In the genomic region with DNA sequence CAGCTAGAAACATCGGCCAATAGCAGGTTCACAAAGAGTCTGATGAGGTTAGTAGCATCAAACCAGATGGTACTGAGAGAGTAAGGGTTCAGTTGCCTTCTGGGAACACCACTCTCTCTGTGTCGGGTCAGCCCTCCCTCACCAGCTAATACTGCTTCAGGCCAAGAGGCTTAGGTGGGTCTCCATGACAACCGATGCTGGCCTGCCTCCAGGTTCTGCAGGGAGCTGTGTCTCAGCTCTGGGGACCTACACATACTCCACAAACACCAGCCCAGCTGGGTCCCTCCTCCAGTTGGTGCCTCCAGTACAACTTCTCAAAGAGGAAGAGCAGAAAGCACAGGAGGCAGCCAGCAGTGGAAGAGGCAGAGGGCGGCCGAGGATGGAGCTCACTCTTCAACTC, we compare ENCODE assay signal across 7 mouse cellular contexts. TPM values are rescaled to one million over a fixed set of nuclear protein-coding genes. Genes with fewer than 3 reads are reported as not detected.
DNase-seq lines count a peak whose midpoint lies in the region; ATAC-seq and TF ChIP-seq lines count a peak whose summit lies in the region.

TSS of gene Rd3 (plus strand) at position 184 of the 400 bp plus-strand sequence.

- H3K4me3 ChIP-seq in lung, embryonic 15.5 days: no peak within 1 kb of the TSS
- H3K4me3 ChIP-seq in forebrain, embryonic 12.5 days (replicated peaks): no peak within 1 kb of the TSS
- H3K4me3 ChIP-seq in kidney, embryonic 16.5 days (ENCODE audit: low read length): no peak within 1 kb of the TSS
- H3K4me3 ChIP-seq in midbrain, postnatal 0 days (ENCODE audit: low read depth, low read length): no peak within 1 kb of the TSS

- H3K9ac ChIP-seq in lung, embryonic 15.5 days: no peak within 1 kb of the TSS
- H3K9ac ChIP-seq in forebrain, embryonic 12.5 days: no peak within 1 kb of the TSS
- no peak within 1 kb of the TSS for H3K9ac ChIP-seq in kidney, embryonic 16.5 days (replicated peaks; ENCODE audit: low read length)
- H3K9ac ChIP-seq in midbrain, postnatal 0 days (replicated peaks; ENCODE audit: low read length, poor library complexity, severe bottlenecking): no peak within 1 kb of the TSS

- H3K36me3 ChIP-seq in lung, embryonic 15.5 days: no peaks in the 10 kb centered on the region
- H3K36me3 ChIP-seq in forebrain, embryonic 12.5 days (replicated peaks): no peaks in the 10 kb centered on the region
- no peaks in the 10 kb centered on the region for H3K36me3 ChIP-seq in kidney, embryonic 16.5 days (ENCODE audit: insufficient read depth, low read length)
- H3K36me3 ChIP-seq in midbrain, postnatal 0 days (ENCODE audit: insufficient read depth, low read length): no peaks in the 10 kb centered on the region

- H3K4me1 ChIP-seq in lung, embryonic 15.5 days: peaks cover 20% of the 10 kb centered on the region
- H3K4me1 ChIP-seq in forebrain, embryonic 12.5 days: peaks cover 31% of the 10 kb centered on the region
- peaks cover 21% of the 10 kb centered on the region for H3K4me1 ChIP-seq in kidney, embryonic 16.5 days (ENCODE audit: insufficient read depth, low read length)
- H3K4me1 ChIP-seq in midbrain, postnatal 0 days (ENCODE audit: insufficient read depth, low read length): peaks cover 11% of the 10 kb centered on the region

- DNase-seq in lung, postnatal 25 days (ENCODE audit: low spot score): no peak
- peak; percentile 82 for DNase-seq in midbrain, postnatal 0 days (ENCODE audit: low spot score)
- no peak for DNase-seq in thymus, postnatal 0 days (ENCODE audit: low spot score)
- DNase-seq in urinary bladder, postnatal 14 days (ENCODE audit: low spot score): no peak

- WGBS in lung, embryonic 15.5 days: 35% methylated on average over 5 of the region's 5 CpGs
- 44% methylated on average over 5 of the region's 5 CpGs for WGBS in forebrain, embryonic 12.5 days
- 46% methylated on average over 5 of the region's 5 CpGs for WGBS in kidney, embryonic 16.5 days
- WGBS in midbrain, postnatal 0 days: 14% methylated on average over 5 of the region's 5 CpGs

- no peak for TF ChIP-seq CTCF in midbrain, postnatal 0 days (IDR thresholded peaks at IDR 0.05)

- H3K9me3 ChIP-seq in lung, embryonic 15.5 days: no peaks in the 10 kb centered on the region
- H3K9me3 ChIP-seq in forebrain, embryonic 12.5 days: no peaks in the 10 kb centered on the region
- H3K9me3 ChIP-seq in kidney, embryonic 16.5 days (ENCODE audit: low read length): no peaks in the 10 kb centered on the region
- no peaks in the 10 kb centered on the region for H3K9me3 ChIP-seq in midbrain, postnatal 0 days (ENCODE audit: low read length)

- H3K27me3 ChIP-seq in lung, embryonic 15.5 days: no peaks in the 10 kb centered on the region
- H3K27me3 ChIP-seq in forebrain, embryonic 12.5 days: no peaks in the 10 kb centered on the region
- no peaks in the 10 kb centered on the region for H3K27me3 ChIP-seq in kidney, embryonic 16.5 days (ENCODE audit: insufficient read depth, low read length)
- no peaks in the 10 kb centered on the region for H3K27me3 ChIP-seq in midbrain, postnatal 0 days (ENCODE audit: insufficient read depth, low read length)

- H3K27ac ChIP-seq in lung, embryonic 15.5 days: no peak within 1 kb of the TSS
- peak within 1 kb of the TSS; percentile 47; the same call in 1 of the 2 replicates for H3K27ac ChIP-seq in forebrain, embryonic 12.5 days
- no peak within 1 kb of the TSS for H3K27ac ChIP-seq in kidney, embryonic 16.5 days (ENCODE audit: low read length)
- H3K27ac ChIP-seq in midbrain, postnatal 0 days (ENCODE audit: low read depth, low read length): no peak within 1 kb of the TSS

- ATAC-seq in lung, embryonic 15.5 days (ENCODE audit: borderline replicate concordance, extremely low read depth, low FRiP score, low TSS enrichment): peak; percentile 51; the same call in 1 of the 2 replicates
- ATAC-seq in forebrain, embryonic 12.5 days (ENCODE audit: low FRiP score): peak; percentile 66
- ATAC-seq in kidney, embryonic 16.5 days (ENCODE audit: low FRiP score, low TSS enrichment): 0 out of 2 replicates have a peak, but pooled peaks have one; percentile 33
- peak; percentile 79 for ATAC-seq in midbrain, postnatal 0 days (ENCODE audit: low FRiP score)

- H3K4me2 ChIP-seq in lung, embryonic 15.5 days: no peak within 1 kb of the TSS
- H3K4me2 ChIP-seq in forebrain, embryonic 12.5 days: no peak within 1 kb of the TSS
- H3K4me2 ChIP-seq in kidney, embryonic 16.5 days (replicated peaks; ENCODE audit: low read depth, low read length): no peak within 1 kb of the TSS
- H3K4me2 ChIP-seq in midbrain, postnatal 0 days (ENCODE audit: low read depth, low read length, poor library complexity, severe bottlenecking): 0 out of 2 replicates have a peak within 1 kb of the TSS, but pooled peaks have one; percentile 2

RNA-seq across cellular contexts. Expression of gene Rd3, which starts in this region (rescaled TPM):
- 1.3 and 2.8 TPM in 2 replicates for polyA plus RNA-seq in lung, embryonic 15.5 days (2015; fragmentation: Nextera tagmentation; extraction: Ambion mirVana)
- polyA plus RNA-seq in forebrain, embryonic 12.5 days (2016; fragmentation: Nextera tagmentation; extraction: Ambion mirVana): 2.2 and 2.3 TPM in 2 replicates
- 0.55 TPM in 2 replicates for polyA plus RNA-seq in kidney, embryonic 16.5 days (2015; fragmentation: Nextera tagmentation; extraction: Ambion mirVana)
- total RNA-seq in midbrain, postnatal 0 days (2014; rRNA removed): 1.5 and 3.3 TPM in 2 replicates
- polyA plus RNA-seq in midbrain, postnatal 0 days (2015; fragmentation: Nextera tagmentation; extraction: Ambion mirVana): 2.0 and 2.8 TPM in 2 replicates
- polyA plus RNA-seq in thymus, postnatal 0 days (2015; fragmentation: Nextera tagmentation; extraction: Ambion mirVana): 2.3 and 3.7 TPM in 2 replicates

Comparison
In these comparisons a context has a peak if more than half of its experiments do, and no peak if none do; other contexts are left out.
1. Peak in ATAC-seq in kidney, embryonic 16.5 days; RNA of the gene not detected or under 1 TPM.